Mouse (Mus musculus) MEL (cell line): ENCODE results near the gene Yipf3.

Experiments used
- CTCF ChIP-seq, 3 experiments: IDR thresholded peaks in 2 of 3; conservative IDR thresholded peaks in 1 of 3; 2 replicates each; pipeline ENCODE4 v1.5.1; 2011 to 2012; ENCODE audit warnings: low read length in 3 of 3, low read depth in 2 of 3, mild to moderate bottlenecking in 2 of 3, improper control_type of control experiment in 1 of 3, inconsistent platforms in 1 of 3, mixed read lengths in 1 of 3, moderate library complexity in 1 of 3; ENCODE audit not compliant: control insufficient read depth in 1 of 3, insufficient read depth in 1 of 3, poor library complexity in 1 of 3, severe bottlenecking in 1 of 3
- E2F4 ChIP-seq: IDR thresholded peaks from 2 replicates; pipeline ENCODE4 v1.6.1; 2011; ENCODE audit warnings: low read depth, low read length, improper control_type of control experiment, borderline replicate concordance
- HCFC1 ChIP-seq: IDR thresholded peaks from 2 replicates; pipeline ENCODE4 v1.6.1; 2012; ENCODE audit warnings: low read depth, mild to moderate bottlenecking, inconsistent platforms, low read length, improper control_type of control experiment, moderate library complexity
- MYB ChIP-seq: IDR thresholded peaks from 2 replicates; pipeline ENCODE4 v1.6.1; 2011; ENCODE audit warnings: mild to moderate bottlenecking, low read depth, low read length, improper control_type of control experiment
- MYC ChIP-seq: IDR thresholded peaks from 2 replicates; pipeline ENCODE4 v1.6.1; 2011; ENCODE audit warnings: low read depth, mild to moderate bottlenecking, low read length, improper control_type of control experiment, moderate library complexity
- NELFE ChIP-seq: IDR thresholded peaks from 2 replicates; pipeline ENCODE4 v1.6.1; 2011; ENCODE audit warnings: low read depth, low read length, improper control_type of control experiment
- POLR2A ChIP-seq, 2 experiments: IDR thresholded peaks; 2 replicates each; pipeline ENCODE4 v1.6.1; 2011 to 2012; ENCODE audit warnings: low read length in 2 of 2, mild to moderate bottlenecking in 2 of 2, control low read depth in 1 of 2, improper control_type of control experiment in 1 of 2, low read depth in 1 of 2, moderate library complexity in 1 of 2; ENCODE audit not compliant: control insufficient read depth in 1 of 2, insufficient read depth in 1 of 2, poor library complexity in 1 of 2
- TAL1 ChIP-seq: IDR thresholded peaks from 2 replicates; pipeline ENCODE4 v1.6.1; 2012; ENCODE audit warnings: mild to moderate bottlenecking, inconsistent platforms, low read length, moderate library complexity, mixed read lengths
- TCF12 ChIP-seq: IDR thresholded peaks from 2 replicates; pipeline ENCODE4 v1.6.1; 2014; ENCODE audit warnings: low read depth, mild to moderate bottlenecking, inconsistent platforms, low read length, improper control_type of control experiment, moderate library complexity
- ZC3H11A ChIP-seq: IDR thresholded peaks from 2 replicates; pipeline ENCODE4 v1.6.1; 2012; ENCODE audit warnings: low read depth, mild to moderate bottlenecking, inconsistent platforms, low read length, improper control_type of control experiment

- TF ChIP-seq TAL1 (no peak), ZC3H11A (no peak), HCFC1 (no peak), MYB (no peak), CTCF (IDR thresholded peaks at IDR 0.05 in 2 of 3, conservative IDR thresholded peaks at IDR 0.05 in 1 of 3; ENCODE audit: control insufficient read depth in 1 of 3, insufficient read depth in 1 of 3, low read depth in 2 of 3, low read length in 3 of 3, poor library complexity in 1 of 3, severe bottlenecking in 1 of 3) (no peak), E2F4 (no peak), POLR2A (IDR thresholded peaks at IDR 0.05; ENCODE audit: control insufficient read depth in 1 of 2, insufficient read depth in 1 of 2, low read depth in 1 of 2, low read length in 2 of 2, poor library complexity in 1 of 2) (no peak), MYC (no peak), NELFE (no peak), TCF12 (no peak)
Observed at GRCm38 (mm10) chr17:46262201-46262694, 14.4 kb downstream of the Yipf3 start.
